Mouse (Mus musculus) heart, postnatal 4 days (tissue): Measurements from ENCODE around the gene Ccdc186. TPM values are rescaled to one million over a fixed set of nuclear protein-coding genes. Genes with fewer than 3 reads are reported as not detected.
"Not testable (repeated sequence)": the region's sequence is repeated elsewhere in the genome, so short reads cannot be mapped to it uniquely, and the experiment has no call there.

Experiments
- DNase-seq: peaks from one replicate; pipeline ENCODE4 v3.0.0; 2021
- total RNA-seq, 2 experiments: library from RNA; stranded (reverse); gene quantifications; 2 replicates each; pipeline ENCODE4 v1.2.3; 2021

Ccdc186 gene
- total RNA-seq, 2 experiments from 2014 or later = 22.8 to 26.6 TPM

GRCm38 (mm10) chr19:56800930-56801655 lies 20.9 kb downstream of the Ccdc186 start:
- DNase-seq = no peak

DNA sequence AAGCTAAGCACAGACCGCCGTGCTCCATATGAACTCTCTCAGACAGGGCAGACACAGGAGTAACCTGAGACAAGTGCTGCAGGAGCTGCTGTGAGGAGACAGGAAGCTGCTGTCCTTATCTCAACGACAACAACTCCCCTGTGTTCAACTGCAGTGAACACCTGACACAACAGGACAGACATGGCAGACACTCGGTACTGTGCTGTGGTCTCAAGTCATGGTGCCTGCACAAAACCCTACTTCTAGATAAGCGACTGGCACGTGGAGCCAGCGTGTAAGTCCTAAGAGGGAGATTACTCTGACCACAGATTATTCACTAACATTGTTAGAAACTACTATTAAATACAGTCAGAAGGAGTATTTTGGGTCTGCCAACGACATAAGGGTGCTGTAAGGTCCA lies 21.8 kb downstream of the Ccdc186 start:
- DNase-seq = no peak

DNA sequence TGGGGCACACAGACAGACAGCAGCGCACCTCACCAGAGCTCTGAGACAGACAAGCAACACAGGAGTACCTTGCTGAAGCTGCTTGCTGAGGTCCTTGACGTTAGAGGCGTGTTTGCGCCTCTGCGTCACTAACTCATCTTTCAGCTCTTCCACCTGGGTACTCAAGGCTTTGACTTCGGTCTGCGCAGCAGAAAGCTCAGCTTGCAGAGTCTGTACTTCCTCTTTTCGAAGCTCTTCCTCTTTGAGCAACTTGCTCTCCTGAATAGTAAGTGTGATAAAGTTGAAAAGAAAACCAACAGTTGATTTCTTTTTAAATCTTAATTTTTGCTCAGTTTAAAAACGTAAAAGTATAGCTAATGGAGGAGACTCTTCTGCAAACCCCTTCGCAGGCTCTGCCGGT lies 24.6 kb downstream of the Ccdc186 start:
- DNase-seq = no peak

DNA sequence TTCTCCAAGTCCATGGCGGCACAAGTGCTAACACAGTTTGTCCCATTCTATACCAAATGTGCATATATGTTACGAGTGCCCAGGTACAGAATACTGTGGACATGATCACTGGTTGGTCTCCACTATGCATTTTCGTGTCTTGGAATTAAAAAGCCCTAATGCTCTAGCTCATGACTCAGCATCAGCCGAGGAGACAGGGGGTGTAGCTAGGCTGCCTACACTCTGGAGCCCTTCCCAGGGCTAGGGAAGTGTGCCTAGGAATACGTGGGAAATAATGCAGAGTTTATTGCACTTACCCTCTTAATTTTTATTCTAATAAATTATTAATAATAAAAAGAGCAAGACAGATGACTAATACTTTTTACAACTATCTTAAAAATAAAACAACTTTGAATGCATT lies 33.0 kb downstream of the Ccdc186 start:
- DNase-seq = no peak

DNA sequence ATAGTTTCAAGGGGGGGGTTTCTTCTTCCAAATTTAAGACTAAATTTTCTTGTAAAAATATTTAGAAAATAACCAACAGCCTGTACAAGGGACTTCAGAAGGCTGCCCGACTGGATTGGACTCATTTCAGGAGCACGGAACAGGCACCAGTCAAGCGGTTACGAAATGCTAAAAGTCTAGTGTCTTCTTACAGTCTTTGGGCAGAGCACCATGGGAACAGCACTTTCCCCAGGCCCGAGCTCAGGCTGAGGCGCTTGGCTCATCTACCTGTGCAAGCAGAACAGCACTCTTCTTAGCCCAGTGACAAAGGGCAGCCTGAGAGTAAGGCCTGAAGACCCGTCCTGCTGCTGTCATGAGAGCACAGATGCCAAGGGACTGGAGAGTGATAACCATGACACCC lies 34.1 kb downstream of the Ccdc186 start:
- DNase-seq = no peak

GRCm38 (mm10) chr19:56778532-56778931 lies 43.5 kb downstream of the Ccdc186 start:
- DNase-seq = not testable (repeated sequence)

DNA sequence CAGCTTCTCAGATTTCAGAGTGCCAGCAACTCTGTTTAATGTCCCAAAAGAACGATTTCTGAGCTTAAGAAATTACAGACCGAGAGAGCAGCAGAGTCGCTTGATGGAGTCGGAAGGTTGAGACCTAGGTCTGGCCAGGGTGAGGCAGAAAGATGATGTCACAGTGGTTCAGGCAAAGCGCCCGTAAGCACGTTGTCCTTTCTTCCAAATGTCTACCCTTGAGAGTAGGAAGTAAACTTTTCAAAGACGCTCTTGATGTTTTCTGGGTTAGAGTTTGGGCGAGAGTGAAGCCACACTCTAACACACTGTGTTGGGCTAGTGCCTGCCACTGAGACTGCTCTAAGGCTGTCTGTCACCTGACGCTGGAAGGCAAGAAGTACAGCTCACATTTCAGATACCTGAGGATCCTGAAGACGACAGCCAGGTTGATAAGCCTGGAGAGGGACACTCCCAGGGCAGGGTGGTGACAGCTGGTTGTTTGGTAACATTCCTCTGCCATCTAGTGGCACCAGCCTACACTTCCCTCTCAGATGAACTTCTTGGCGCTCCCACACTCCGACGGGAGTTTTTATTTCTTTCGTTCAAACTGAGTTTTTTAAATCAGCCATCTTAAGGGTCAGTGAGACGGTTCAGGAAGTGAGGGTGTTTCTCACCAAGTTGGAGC lies 45.1 kb downstream of the Ccdc186 start:
- peak; percentile 71 for DNase-seq

GRCm38 (mm10) chr19:56775893-56776718 lies 45.9 kb downstream of the Ccdc186 start:
- DNase-seq = peak; percentile 47

- peak; percentile 42 for DNase-seq
These were observed 46.8 kb downstream of the Ccdc186 start for GRCm38 (mm10) chr19:56774971-56775892.

GRCm38 (mm10) chr19:56774408-56774962 lies 47.5 kb downstream of the Ccdc186 start:
- peak; percentile 69 for DNase-seq

GRCm38 (mm10) chr19:56773393-56773971 lies 48.5 kb downstream of the Ccdc186 start:
- DNase-seq = no peak

DNA sequence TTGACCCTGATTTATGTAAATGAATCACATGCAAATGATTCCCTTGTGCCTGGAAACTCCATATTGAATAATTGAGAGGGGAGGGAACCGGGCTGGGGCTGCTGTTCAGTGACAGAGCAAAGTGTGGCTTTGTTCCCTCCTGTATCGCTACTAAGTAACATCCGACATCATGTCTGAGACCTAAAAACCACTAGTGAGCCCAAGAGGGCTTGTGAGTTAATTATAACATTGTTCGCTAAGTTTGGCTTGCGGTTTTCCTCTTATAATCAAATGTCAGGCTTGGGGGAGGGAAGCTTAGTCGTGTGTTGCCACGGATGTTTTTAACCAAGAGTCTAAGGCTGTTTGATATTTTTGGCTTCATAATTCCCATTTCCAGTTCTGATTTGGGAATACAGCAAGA lies 49.8 kb downstream of the Ccdc186 start:
- no peak for DNase-seq

DNA sequence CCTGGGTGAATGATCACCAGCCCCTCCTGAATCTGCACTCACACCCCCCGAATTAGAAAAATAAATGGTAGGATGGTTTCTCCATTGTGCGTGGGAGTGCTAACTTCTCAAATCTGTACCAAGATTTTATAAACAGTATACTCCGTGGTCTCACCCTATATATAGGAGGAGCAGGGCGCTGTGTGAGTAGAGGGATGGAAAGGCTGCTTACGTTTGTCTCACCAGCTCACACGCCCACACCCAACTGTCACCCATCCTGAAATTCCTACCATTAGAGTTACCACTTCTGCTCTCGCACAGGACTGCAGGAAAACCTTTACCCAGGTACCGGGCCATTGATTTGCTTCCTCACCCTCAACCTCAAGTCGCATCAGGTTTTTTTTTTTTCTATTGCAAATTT lies 53.0 kb downstream of the Ccdc186 start:
- DNase-seq = no peak

GRCm38 (mm10) chr19:56762686-56763085 lies 59.3 kb downstream of the Ccdc186 start:
- no peak for DNase-seq

- no peak for DNase-seq
These were observed 60.3 kb downstream of the Ccdc186 start for GRCm38 (mm10) chr19:56761727-56762126.

- peak; percentile 56 for DNase-seq
These were observed 60.9 kb downstream of the Ccdc186 start for GRCm38 (mm10) chr19:56761096-56761495.

GRCm38 (mm10) chr19:56760306-56760940 lies 61.6 kb downstream of the Ccdc186 start:
- DNase-seq = no peak

- DNase-seq = no peak
These were observed 62.2 kb downstream of the Ccdc186 start for GRCm38 (mm10) chr19:56759740-56760139.

DNA sequence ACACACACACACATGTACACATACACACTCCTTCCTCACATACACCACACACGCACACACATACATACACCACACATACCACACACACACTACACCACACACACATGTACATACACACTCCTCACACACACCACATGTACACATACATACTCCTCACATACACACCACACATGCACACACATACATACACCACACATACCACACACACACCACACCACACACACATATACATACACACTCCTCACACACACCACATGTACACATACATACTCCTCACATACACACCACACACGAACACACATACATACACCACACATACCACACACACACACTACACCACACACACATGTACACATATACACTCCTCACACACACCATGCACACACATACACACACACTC lies 63.7 kb downstream of the Ccdc186 start:
- DNase-seq = no peak

GRCm38 (mm10) chr19:56756412-56756811 lies 65.6 kb downstream of the Ccdc186 start:
- no peak for DNase-seq

DNA sequence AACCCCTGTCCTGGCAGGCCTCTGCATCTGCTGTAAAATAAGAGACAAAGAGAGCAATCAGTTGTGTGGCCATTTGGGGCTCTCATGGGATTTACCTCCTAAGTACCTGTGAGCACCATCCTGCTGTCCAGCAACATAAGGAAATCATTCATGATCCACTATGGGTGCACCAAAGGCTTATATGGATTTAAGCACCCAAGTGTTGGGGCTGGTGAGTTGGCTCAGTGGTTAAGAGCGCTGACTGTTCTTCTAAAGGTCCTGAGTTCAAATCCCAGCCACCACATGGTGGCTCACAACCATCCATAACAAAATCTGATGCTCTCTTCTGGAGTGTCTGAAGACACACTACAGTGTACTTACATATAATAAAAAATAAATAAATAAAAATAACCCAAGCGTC lies 67.5 kb downstream of the Ccdc186 start:
- not testable (repeated sequence) for DNase-seq
